Mouse (Mus musculus): ENCODE measurements around the gene Card19. TPM values are rescaled to one million over a fixed set of nuclear protein-coding genes. Genes with fewer than 3 reads are reported as not detected.
A peak's percentile ranks its signal among the peaks of the same experiment; 100 is the strongest.

Card19 gene
- polyA plus RNA-seq, 2 experiments: 9.8 to 16.2 TPM

DNA sequence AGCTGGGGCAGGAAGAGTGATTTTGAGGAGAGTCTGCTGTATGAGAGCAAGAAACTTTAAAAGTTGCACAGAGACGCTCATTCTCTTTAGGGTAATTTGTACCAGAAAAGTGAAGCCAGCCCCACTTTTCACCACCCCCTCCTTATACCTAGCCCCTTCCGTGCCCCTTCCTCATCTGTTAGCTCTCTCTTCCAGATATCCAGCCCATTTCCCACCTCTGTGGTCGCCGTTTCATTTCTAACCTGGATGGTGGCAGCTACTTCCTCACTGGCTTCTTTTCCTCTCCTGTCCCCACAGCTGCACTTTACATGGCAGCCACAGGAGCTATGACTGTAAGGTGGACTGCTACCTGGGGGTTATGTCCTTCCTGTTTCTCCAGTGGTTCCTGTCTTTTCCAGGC lies 3.5 kb upstream of the Card19 start:
- no peak overlapping the region for H3K4me2 ChIP-seq (ENCODE audit: low read depth)
- no peaks in the 10 kb centered on the region for H3K9me3 ChIP-seq (ENCODE audit: control insufficient read depth, low read length)
- ATAC-seq (ENCODE audit: insufficient read depth) (no peak), DNase-seq (ENCODE audit: low read depth in 3 of 3, low spot score in 3 of 3) (no peak)
- no peak overlapping the region for H3K4me3 ChIP-seq (ENCODE audit: insufficient read depth in 1 of 2, low read depth in 2 of 2, low read length in 2 of 2)
- no peak overlapping the region for H3K9ac ChIP-seq (replicated peaks)
- no peaks in the 10 kb centered on the region for H3K27me3 ChIP-seq (ENCODE audit: control insufficient read depth, insufficient read depth, low read length)
- no peak overlapping the region for H3K27ac ChIP-seq
- 59% methylated on average over 4 of the region's 4 CpGs for WGBS (ENCODE audit: insufficient replicate concordance)
- TF ChIP-seq CTCF (IDR thresholded peaks at IDR 0.05; ENCODE audit: low read depth): no peak
- no peak for TF ChIP-seq EP300 (IDR thresholded peaks at IDR 0.05; ENCODE audit: low read depth)
- H3K36me3 ChIP-seq (replicated peaks; ENCODE audit: control insufficient read depth, insufficient read depth, low read depth): no peaks in the 10 kb centered on the region
- H3K4me1 ChIP-seq (replicated peaks; ENCODE audit: control insufficient read depth in 2 of 2, insufficient read depth in 2 of 2, low read length in 1 of 2): peaks cover 7 to 12% of the 10 kb centered on the region in 2 experiments; a peak in 3 of 4 replicates

DNA sequence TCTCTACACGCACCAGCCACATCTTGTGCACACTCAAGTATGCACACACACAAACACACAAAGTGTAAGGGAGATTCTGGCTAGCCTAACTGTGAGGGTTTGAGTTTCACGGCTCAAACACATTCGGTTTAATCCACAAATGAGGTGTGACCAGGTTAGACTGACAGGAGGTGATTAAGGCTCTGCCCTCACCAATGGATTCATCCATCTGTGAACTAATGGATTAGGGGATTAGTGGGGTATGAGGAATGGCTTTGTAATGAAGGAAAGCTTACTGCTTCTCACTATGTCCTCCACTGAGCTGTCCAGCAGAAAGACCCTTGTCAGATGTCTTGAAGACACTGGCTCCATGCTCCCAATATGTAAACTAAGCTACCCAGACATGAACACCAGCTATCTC lies 2.8 kb upstream of the Card19 start:
- Histone ChIP-seq H3K9ac (replicated peaks) (no peak overlapping the region), H3K36me3 (replicated peaks; ENCODE audit: control insufficient read depth, insufficient read depth, low read depth) (no peaks in the 10 kb centered on the region), H3K4me1 (replicated peaks; ENCODE audit: control insufficient read depth in 2 of 2, insufficient read depth in 2 of 2, low read length in 1 of 2) (peaks cover 7 to 17% of the 10 kb centered on the region in 2 experiments; a peak in 3 of 4 replicates), H3K9me3 (ENCODE audit: control insufficient read depth, low read length) (no peaks in the 10 kb centered on the region), H3K4me3 (ENCODE audit: insufficient read depth in 1 of 2, low read depth in 2 of 2, low read length in 2 of 2) (no peak overlapping the region), H3K27ac (no peak overlapping the region), H3K4me2 (ENCODE audit: low read depth) (no peak overlapping the region), H3K27me3 (ENCODE audit: control insufficient read depth, insufficient read depth, low read length) (no peaks in the 10 kb centered on the region)
- DNase-seq (ENCODE audit: low read depth in 3 of 3, low spot score in 3 of 3) (no peak), ATAC-seq (ENCODE audit: insufficient read depth) (no peak)
- WGBS (ENCODE audit: insufficient replicate concordance): 72% methylated on average over 3 of the region's 3 CpGs
- TF ChIP-seq EP300 (IDR thresholded peaks at IDR 0.05; ENCODE audit: low read depth) (no peak), CTCF (IDR thresholded peaks at IDR 0.05; ENCODE audit: low read depth) (no peak)

DNA sequence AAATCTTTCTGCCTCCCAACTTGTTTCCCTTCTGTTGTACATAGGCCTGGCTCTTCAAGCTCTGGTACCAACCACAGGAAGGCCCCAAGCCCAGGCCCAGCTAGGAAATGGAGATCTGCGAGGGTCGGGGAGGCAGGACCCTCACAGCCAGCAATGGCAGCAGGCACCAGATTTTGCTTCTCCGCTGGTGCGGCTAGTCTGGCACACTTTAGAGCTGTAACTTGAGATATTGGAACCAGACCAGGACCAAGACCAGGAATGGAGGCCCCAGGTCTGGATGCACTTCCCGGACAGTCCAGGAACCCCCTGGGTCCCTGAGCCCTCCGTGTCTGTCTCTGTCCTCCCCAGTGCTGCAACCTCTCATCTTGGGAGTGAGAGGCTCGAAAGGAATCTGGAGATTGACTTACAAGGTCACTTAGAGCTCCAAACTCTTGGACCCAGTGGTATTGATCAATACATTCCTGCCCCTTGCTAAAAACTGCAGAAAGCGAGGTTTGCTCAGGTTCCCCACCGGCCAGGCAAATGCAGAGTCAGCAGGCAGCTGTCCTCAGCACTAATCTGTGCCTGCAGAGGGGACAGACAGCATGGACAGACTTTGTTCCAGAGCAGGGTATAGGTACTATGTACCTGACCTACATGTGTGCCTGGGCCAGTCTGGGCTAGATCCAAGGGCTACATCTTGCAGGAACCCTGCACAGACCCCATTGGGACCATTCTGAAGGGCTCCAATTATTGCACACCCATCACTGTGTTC lies 1.1 kb upstream of the Card19 start:
- Histone ChIP-seq H3K4me3 (ENCODE audit: insufficient read depth in 1 of 2, low read depth in 2 of 2, low read length in 2 of 2) (no peak overlapping the region; a peak in 1 of 4 replicates), H3K4me2 (ENCODE audit: low read depth) (peak overlapping the region; percentile 82), H3K9ac (replicated peaks) (no peak overlapping the region), H3K27me3 (ENCODE audit: control insufficient read depth, insufficient read depth, low read length) (no peaks in the 10 kb centered on the region), H3K36me3 (replicated peaks; ENCODE audit: control insufficient read depth, insufficient read depth, low read depth) (no peaks in the 10 kb centered on the region), H3K9me3 (ENCODE audit: control insufficient read depth, low read length) (no peaks in the 10 kb centered on the region), H3K4me1 (replicated peaks; ENCODE audit: control insufficient read depth in 2 of 2, insufficient read depth in 2 of 2, low read length in 1 of 2) (peaks cover 7 to 17% of the 10 kb centered on the region in 2 experiments; a peak in 3 of 4 replicates), H3K27ac (no peak overlapping the region)
- no peak for ATAC-seq (ENCODE audit: insufficient read depth)
- TF ChIP-seq EP300 (IDR thresholded peaks at IDR 0.05; ENCODE audit: low read depth) (no peak), CTCF (IDR thresholded peaks at IDR 0.05; ENCODE audit: low read depth) (no peak)
- no peak for DNase-seq (ENCODE audit: low read depth in 3 of 3, low spot score in 3 of 3)
- WGBS (ENCODE audit: insufficient replicate concordance): 69% methylated on average over 9 of the region's 9 CpGs

DNA sequence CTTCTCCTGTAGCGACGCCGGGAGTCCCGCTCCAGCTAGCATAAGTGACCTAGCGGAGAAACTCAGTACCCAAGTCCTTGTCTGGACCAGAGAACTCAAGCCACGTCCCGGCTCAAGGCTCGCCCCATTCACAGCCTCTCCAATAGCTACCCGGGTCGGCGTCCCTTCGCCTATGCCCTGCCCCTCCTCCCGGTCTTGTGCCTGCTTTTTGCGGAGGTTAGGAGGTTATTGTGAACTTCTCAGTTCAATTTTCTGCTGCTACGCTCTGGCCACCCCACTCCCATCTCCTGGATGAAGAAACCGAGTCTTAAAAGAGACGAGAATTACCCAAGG lies 349 bp upstream of the Card19 start:
- WGBS (ENCODE audit: insufficient replicate concordance): 3% methylated on average over 17 of the region's 17 CpGs
- H3K9ac ChIP-seq (replicated peaks): peak overlapping the region; percentile 44; the same call in 1 of the 2 replicates
- TF ChIP-seq EP300 (IDR thresholded peaks at IDR 0.05; ENCODE audit: low read depth) (no peak), CTCF (IDR thresholded peaks at IDR 0.05; ENCODE audit: low read depth) (no peak)
- peak overlapping the region; percentile 55 to 60 for H3K4me3 ChIP-seq (ENCODE audit: insufficient read depth in 1 of 2, low read depth in 2 of 2, low read length in 2 of 2)
- H3K4me1 ChIP-seq (replicated peaks; ENCODE audit: control insufficient read depth in 2 of 2, insufficient read depth in 2 of 2, low read length in 1 of 2): peaks cover 7 to 17% of the 10 kb centered on the region in 2 experiments; a peak in 3 of 4 replicates
- no peaks in the 10 kb centered on the region for H3K27me3 ChIP-seq (ENCODE audit: control insufficient read depth, insufficient read depth, low read length)
- H3K27ac ChIP-seq: no peak overlapping the region
- no peaks in the 10 kb centered on the region for H3K9me3 ChIP-seq (ENCODE audit: control insufficient read depth, low read length)
- DNase-seq (ENCODE audit: low read depth in 3 of 3, low spot score in 3 of 3) (no peak), ATAC-seq (ENCODE audit: insufficient read depth) (peak; percentile 67)
- peak overlapping the region; percentile 82 for H3K4me2 ChIP-seq (ENCODE audit: low read depth)
- no peaks in the 10 kb centered on the region for H3K36me3 ChIP-seq (replicated peaks; ENCODE audit: control insufficient read depth, insufficient read depth, low read depth)

DNA sequence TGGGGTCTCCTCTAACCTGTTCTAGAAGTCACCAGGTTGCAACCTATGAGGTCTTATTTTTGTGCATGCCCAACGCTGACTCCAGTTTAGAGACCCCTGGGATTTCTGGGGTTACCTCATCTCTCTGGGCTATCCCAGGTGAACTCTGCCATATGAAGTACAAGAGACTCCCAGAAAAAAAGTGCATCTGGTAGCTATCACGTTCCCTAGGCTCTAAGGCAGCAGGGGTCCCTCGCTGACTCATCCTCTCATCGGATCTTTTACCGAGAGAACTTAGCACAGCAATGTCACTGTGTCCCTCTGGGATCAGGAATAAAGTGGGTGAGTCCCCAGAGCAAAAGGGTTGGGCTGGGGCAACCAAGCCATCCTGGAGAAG lies 721 bp downstream of the Card19 start:
- ATAC-seq (ENCODE audit: insufficient read depth): no peak; the same call in 1 of the 2 replicates
- WGBS (ENCODE audit: insufficient replicate concordance): 10% methylated on average over 5 of the region's 5 CpGs

More for the DNA sequence above, 721 bp downstream of the Card19 start:
- no peak for DNase-seq (ENCODE audit: low read depth in 3 of 3, low spot score in 3 of 3)
- Histone ChIP-seq H3K9me3 (ENCODE audit: control insufficient read depth, low read length) (no peaks in the 10 kb centered on the region), H3K36me3 (replicated peaks; ENCODE audit: control insufficient read depth, insufficient read depth, low read depth) (no peaks in the 10 kb centered on the region), H3K4me3 (ENCODE audit: insufficient read depth in 1 of 2, low read depth in 2 of 2, low read length in 2 of 2) (peak overlapping the region; percentile 55 to 60), H3K27me3 (ENCODE audit: control insufficient read depth, insufficient read depth, low read length) (no peaks in the 10 kb centered on the region), H3K4me1 (replicated peaks; ENCODE audit: control insufficient read depth in 2 of 2, insufficient read depth in 2 of 2, low read length in 1 of 2) (peaks cover 7 to 17% of the 10 kb centered on the region in 2 experiments; a peak in 3 of 4 replicates), H3K27ac (no peak overlapping the region), H3K4me2 (ENCODE audit: low read depth) (peak overlapping the region; percentile 82), H3K9ac (replicated peaks) (peak overlapping the region; percentile 35; the same call in 1 of the 2 replicates)
- TF ChIP-seq CTCF (IDR thresholded peaks at IDR 0.05; ENCODE audit: low read depth) (no peak), EP300 (IDR thresholded peaks at IDR 0.05; ENCODE audit: low read depth) (no peak)

Data from liver, embryonic 14.5 days (tissue).